In the genomic region with DNA sequence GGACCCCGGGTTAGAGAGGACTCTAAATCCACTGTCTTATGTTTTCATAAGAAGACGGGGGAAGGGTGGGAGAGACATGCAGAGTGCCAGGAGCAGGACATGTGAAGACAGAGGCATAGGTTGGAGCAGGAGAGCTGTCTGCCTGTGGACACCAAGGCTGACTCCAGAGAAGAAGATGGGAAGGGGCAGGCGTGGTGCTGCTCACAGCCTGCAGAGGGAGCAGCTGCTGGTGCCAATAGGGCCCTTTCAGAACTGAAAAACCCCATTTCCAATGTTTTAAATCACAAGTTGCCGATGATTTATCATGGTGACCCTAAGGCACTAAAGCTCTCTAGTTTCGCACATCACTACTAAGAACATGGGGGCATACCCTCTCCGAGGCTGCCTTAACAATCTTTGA, we compare ENCODE assay signal across 11 mouse cellular contexts.
DNase-seq lines count a peak whose midpoint lies in the region; ATAC-seq and TF ChIP-seq lines count a peak whose summit lies in the region.
"Had no signal": no experiment of that assay in that cellular context is flagged by ENCODE, and none has a peak within 500 bp of the region (broad histone marks: within the 10 kb centered on the region; RNA-seq: fewer than 3 reads in every experiment).

No protein-coding gene starts in this region.

- no peak overlapping the region for H3K4me3 ChIP-seq in gastrocnemius, adult 2 months
- H3K4me3 ChIP-seq in liver, postnatal 0 days (ENCODE audit: low read depth, low read length), result no peak overlapping the region
- no peak overlapping the region for H3K4me3 ChIP-seq in liver, embryonic 11.5 days (ENCODE audit: low read depth, low read length)
- no peak overlapping the region for H3K4me3 ChIP-seq in E14TG2a.4 (replicated peaks; ENCODE audit: low read length)
- H3K4me3 ChIP-seq in cerebellum, adult 2 months (replicated peaks; ENCODE audit: insufficient read depth, low read depth, low read length), result no peak overlapping the region
- H3K4me3 ChIP-seq: limb, embryonic 12.5 days; myocyte had no signal

- no peaks in the 10 kb centered on the region for H3K27me3 ChIP-seq in liver, postnatal 0 days (ENCODE audit: insufficient read depth, low read length)
- no peaks in the 10 kb centered on the region for H3K27me3 ChIP-seq in liver, embryonic 11.5 days (replicated peaks; ENCODE audit: control insufficient read depth, insufficient read depth, low read length)
- no peaks in the 10 kb centered on the region for H3K27me3 ChIP-seq in E14TG2a.4 (ENCODE audit: insufficient read depth, low read length)
- no peaks in the 10 kb centered on the region for H3K27me3 ChIP-seq in cerebellum, adult 2 months (ENCODE audit: control insufficient read depth, insufficient read depth, low read length)
- H3K27me3 ChIP-seq: limb, embryonic 12.5 days had no signal

- peak; percentile 9; the same call in 1 of the 2 replicates for TF ChIP-seq CTCF in gastrocnemius, adult 2 months (IDR thresholded peaks at IDR 0.05)
- peak; percentile 50 for TF ChIP-seq CTCF in liver, postnatal 0 days (IDR thresholded peaks at IDR 0.05; ENCODE audit: low read depth)
- TF ChIP-seq CTCF in E14TG2a.4 (conservative IDR thresholded peaks at IDR 0.05; ENCODE audit: low read length), result peak; percentile 63
- no peak for TF ChIP-seq CTCF in cerebellum, adult 2 months (IDR thresholded peaks at IDR 0.05; ENCODE audit: borderline replicate concordance, insufficient read depth, low read depth, low read length)

- H3K9me3 ChIP-seq in liver, postnatal 0 days (ENCODE audit: low read length), result no peaks in the 10 kb centered on the region
- no peaks in the 10 kb centered on the region for H3K9me3 ChIP-seq in liver, embryonic 11.5 days (ENCODE audit: control insufficient read depth, low read length)
- no peaks in the 10 kb centered on the region for H3K9me3 ChIP-seq in E14TG2a.4 (ENCODE audit: low read length)
- H3K9me3 ChIP-seq: limb, embryonic 12.5 days had no signal

- WGBS in liver, postnatal 0 days (ENCODE audit: insufficient replicate concordance), result 71% methylated on average over 6 of the region's 6 CpGs
- WGBS in liver, embryonic 11.5 days, result 75% methylated on average over 6 of the region's 6 CpGs
- 74% methylated on average over 6 of the region's 6 CpGs for WGBS in cerebellum, adult 2 months

- H3K27ac ChIP-seq in gastrocnemius, adult 2 months, result no peak overlapping the region
- no peak overlapping the region for H3K27ac ChIP-seq in liver, postnatal 0 days (ENCODE audit: low read depth)
- H3K27ac ChIP-seq in liver, embryonic 11.5 days (ENCODE audit: low read depth, low read length), result no peak overlapping the region
- no peak overlapping the region for H3K27ac ChIP-seq in cerebellum, adult 2 months (ENCODE audit: insufficient read depth, low read length)
- H3K27ac ChIP-seq: limb, embryonic 12.5 days had no signal

- no peak for TF ChIP-seq EP300 in liver, postnatal 0 days (IDR thresholded peaks at IDR 0.05; ENCODE audit: low read depth)

- no peaks in the 10 kb centered on the region for H3K36me3 ChIP-seq in liver, postnatal 0 days (replicated peaks; ENCODE audit: insufficient read depth, low read length)
- no peaks in the 10 kb centered on the region for H3K36me3 ChIP-seq in liver, embryonic 11.5 days (ENCODE audit: control insufficient read depth, insufficient read depth, low read length)
- H3K36me3 ChIP-seq in E14TG2a.4 (ENCODE audit: insufficient read depth, low read length), result no peaks in the 10 kb centered on the region
- H3K36me3 ChIP-seq: limb, embryonic 12.5 days had no signal

- no peaks in the 10 kb centered on the region for H3K4me1 ChIP-seq in liver, postnatal 0 days (ENCODE audit: insufficient read depth)
- no peaks in the 10 kb centered on the region for H3K4me1 ChIP-seq in liver, embryonic 11.5 days (replicated peaks; ENCODE audit: control insufficient read depth, insufficient read depth, low read length)
- peaks cover 16% of the 10 kb centered on the region for H3K4me1 ChIP-seq in E14TG2a.4 (replicated peaks; ENCODE audit: low read depth, low read length)
- no peaks in the 10 kb centered on the region for H3K4me1 ChIP-seq in cerebellum, adult 2 months (ENCODE audit: control insufficient read depth, insufficient read depth, low read length)
- H3K4me1 ChIP-seq: limb, embryonic 12.5 days had no signal

- H3K4me2 ChIP-seq in liver, postnatal 0 days (ENCODE audit: low read depth, low read length), result no peak overlapping the region
- H3K4me2 ChIP-seq in liver, embryonic 11.5 days, result no peak overlapping the region
- H3K4me2 ChIP-seq: limb, embryonic 12.5 days had no signal

- no peak for TF ChIP-seq POLR2A in cerebellum, adult 2 months (IDR thresholded peaks at IDR 0.05; ENCODE audit: borderline replicate concordance, insufficient read depth, low read length)

- H3K9ac ChIP-seq in liver, postnatal 0 days (replicated peaks), result no peak overlapping the region
- no peak overlapping the region for H3K9ac ChIP-seq in liver, embryonic 11.5 days (ENCODE audit: low read depth, low read length)
- H3K9ac ChIP-seq: limb, embryonic 12.5 days had no signal

- intact Hi-C loops in gastrocnemius, adult 2 months (cut with DNase I), result no loop called here

- no peak for ATAC-seq in liver, postnatal 0 days
- no peak for ATAC-seq in liver, embryonic 11.5 days (replicated peaks; ENCODE audit: low FRiP score)
- ATAC-seq: hindbrain, embryonic 16.5 days had no signal

- no peak for DNase-seq in gastrocnemius, adult 2 months
- DNase-seq in gastrocnemius, postnatal 4 days (ENCODE audit: low spot score in 2 of 2), result no peak
- no peak for DNase-seq in liver, postnatal 0 days
- DNase-seq in liver, embryonic 11.5 days (ENCODE audit: low spot score), result no peak
- peak; percentile 9 for DNase-seq in induced T-regulatory cell, adult 2 months (ENCODE audit: low read depth)
- DNase-seq in right cerebral cortex, postnatal 25 days, result no peak
- DNase-seq in cerebellum, adult 2 months, result no peak
